Mouse (Mus musculus): ENCODE results near the gene Slc25a39.

Gene Slc25a39

GRCm38 (mm10) chr11:102436471-102436790 is 28.7 kb upstream of the Slc25a39 start:
- no peak for DNase-seq (ENCODE audit: low spot score)

DNA sequence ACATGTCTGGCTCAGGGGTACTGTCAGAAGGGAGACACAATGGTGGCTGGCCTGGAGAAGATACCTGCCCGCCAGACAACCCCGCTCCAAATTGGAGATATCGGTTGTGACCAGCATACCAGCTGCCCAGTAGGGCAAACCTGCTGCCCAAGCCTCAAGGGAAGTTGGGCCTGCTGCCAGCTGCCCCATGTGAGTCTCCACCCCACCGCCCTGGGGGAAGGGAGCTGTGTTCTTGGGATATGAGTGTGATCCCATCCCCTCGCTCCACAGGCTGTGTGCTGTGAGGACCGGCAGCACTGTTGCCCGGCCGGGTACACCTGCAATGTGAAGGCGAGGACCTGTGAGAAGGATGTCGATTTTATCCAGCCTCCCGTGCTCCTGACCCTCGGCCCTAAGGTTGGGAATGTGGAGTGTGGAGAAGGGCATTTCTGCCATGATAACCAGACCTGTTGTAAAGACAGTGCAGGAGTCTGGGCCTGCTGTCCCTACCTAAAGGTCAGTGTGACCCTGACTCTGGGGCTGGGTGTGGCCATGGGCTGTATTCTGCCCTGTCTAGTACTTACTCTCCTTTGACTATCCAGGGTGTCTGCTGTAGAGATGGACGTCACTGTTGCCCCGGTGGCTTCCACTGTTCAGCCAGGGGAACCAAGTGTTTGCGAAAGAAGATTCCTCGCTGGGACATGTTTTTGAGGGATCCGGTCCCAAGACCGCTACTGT is 28.2 kb upstream of the Slc25a39 start:
- no peak for DNase-seq (ENCODE audit: low spot score)

GRCm38 (mm10) chr11:102434816-102435705 is 27.3 kb upstream of the Slc25a39 start:
- DNase-seq (ENCODE audit: low spot score) = no peak

DNA sequence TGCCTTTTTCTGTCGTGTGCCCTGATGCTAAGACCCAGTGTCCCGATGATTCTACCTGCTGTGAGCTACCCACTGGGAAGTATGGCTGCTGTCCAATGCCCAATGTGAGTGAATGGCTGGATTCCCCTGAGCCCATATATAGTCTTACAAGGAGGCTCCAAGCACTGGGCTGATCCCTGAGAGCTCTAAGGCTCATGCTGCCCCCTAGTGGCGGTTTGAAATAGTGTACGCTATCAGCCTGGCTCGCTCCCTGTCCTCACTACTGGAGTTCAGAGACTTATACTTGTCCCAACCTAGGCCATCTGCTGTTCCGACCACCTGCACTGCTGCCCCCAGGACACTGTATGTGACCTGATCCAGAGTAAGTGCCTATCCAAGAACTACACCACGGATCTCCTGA is 26.7 kb upstream of the Slc25a39 start:
- peak; percentile 97 for DNase-seq (ENCODE audit: low spot score)

GRCm38 (mm10) chr11:102433866-102434265 is 26.1 kb upstream of the Slc25a39 start:
- no peak for DNase-seq (ENCODE audit: low spot score)

GRCm38 (mm10) chr11:102432896-102433295 is 25.1 kb upstream of the Slc25a39 start:
- no peak for DNase-seq (ENCODE audit: low spot score)

GRCm38 (mm10) chr11:102432115-102432843 is 24.5 kb upstream of the Slc25a39 start:
- no peak for DNase-seq (ENCODE audit: low spot score)

GRCm38 (mm10) chr11:102431728-102432114 is 24.0 kb upstream of the Slc25a39 start:
- DNase-seq (ENCODE audit: low spot score) = no peak

DNA sequence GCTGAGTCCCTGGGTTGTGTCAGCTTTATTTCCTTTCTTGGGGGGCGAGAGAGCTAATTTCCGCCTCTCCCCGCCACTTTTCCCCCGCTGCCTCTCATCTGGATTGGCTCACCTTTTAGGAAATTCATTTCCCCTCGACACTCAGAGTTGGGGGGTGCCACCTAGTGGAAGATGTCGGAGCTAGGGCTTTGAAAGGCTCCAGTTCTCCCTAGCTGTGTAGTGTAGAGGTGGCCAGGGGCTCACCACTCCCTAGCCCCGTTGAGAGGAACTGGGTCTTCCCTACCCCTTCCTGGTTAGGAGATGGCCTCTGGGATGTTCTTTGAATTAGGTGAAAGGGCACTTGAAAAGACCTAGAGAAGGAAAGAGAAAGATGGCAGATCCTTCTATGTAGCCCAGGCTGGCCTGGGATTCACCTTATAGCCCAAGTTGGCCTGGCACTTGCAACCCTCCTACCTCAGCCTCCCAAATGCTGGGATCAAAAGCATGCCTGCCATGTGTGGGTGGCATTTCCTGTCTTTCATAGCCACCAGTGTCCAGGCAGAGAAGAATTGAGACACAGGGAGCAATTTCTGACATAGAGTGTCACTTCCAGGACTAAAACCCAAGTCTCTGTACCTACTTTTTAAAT is 23.4 kb upstream of the Slc25a39 start:
- peak; percentile 94 for DNase-seq (ENCODE audit: low spot score)

- DNase-seq (ENCODE audit: low spot score) = peak; percentile 97
Observed at GRCm38 (mm10) chr11:102430121-102431017, 22.6 kb upstream of the Slc25a39 start, which contains the start of gene Grn. Gene Grn (plus strand): TSS chr11:102430315.

- no peak for DNase-seq (ENCODE audit: low spot score)
Observed at GRCm38 (mm10) chr11:102429551-102429950, 21.8 kb upstream of the Slc25a39 start.

- DNase-seq (ENCODE audit: low spot score) = no peak
Observed at GRCm38 (mm10) chr11:102428981-102429540, 21.3 kb upstream of the Slc25a39 start.

- DNase-seq (ENCODE audit: low spot score) = no peak
Observed at GRCm38 (mm10) chr11:102425555-102426316, 18.0 kb upstream of the Slc25a39 start.

- DNase-seq (ENCODE audit: low spot score) = no peak
Observed at GRCm38 (mm10) chr11:102424666-102425065, 16.9 kb upstream of the Slc25a39 start.

DNA sequence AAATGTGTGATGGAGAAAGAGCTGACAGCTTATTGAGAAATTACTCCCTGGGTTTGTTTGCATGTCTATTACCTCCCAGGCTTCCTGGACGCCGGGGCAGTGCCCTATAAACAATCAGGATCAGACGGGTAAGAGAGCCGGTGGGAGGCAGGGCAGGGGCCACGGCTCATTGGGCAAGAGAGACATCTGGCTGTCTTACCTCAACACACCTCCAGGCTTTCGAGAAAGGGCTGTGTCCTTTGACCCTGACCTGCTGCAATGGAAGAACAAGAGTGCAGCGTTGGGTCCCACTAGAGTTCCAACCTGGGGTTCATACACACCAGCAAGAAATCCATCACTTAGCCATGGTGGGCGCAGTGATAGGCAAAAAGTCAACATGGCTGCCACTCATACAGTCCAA is 13.8 kb upstream of the Slc25a39 start:
- DNase-seq (ENCODE audit: low spot score) = no peak

GRCm38 (mm10) chr11:102418887-102419286 is 11.1 kb upstream of the Slc25a39 start:
- DNase-seq (ENCODE audit: low spot score) = no peak

DNA sequence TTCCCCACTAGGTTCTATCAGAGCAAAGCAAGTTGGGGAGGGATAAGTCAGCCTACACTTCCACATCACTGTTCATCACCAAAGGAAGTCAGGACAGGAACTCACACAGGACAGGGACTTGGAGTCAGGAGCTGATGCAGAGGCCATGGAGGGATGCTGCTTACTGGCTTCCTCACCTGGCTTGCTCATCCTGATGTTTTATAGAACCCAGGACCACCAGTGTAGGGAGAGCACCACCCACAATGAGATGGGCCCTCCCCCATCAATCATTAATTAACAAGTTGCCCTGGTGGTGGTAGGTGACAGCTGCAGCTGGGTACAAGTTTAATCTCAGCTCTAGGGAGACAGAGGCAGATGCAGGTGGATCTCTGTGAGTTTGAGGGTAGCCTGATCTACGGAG is 9.4 kb upstream of the Slc25a39 start:
- DNase-seq (ENCODE audit: low spot score) = no peak

GRCm38 (mm10) chr11:102415034-102415802 is 7.5 kb upstream of the Slc25a39 start:
- no peak for DNase-seq (ENCODE audit: low spot score)

- no peak for DNase-seq (ENCODE audit: low spot score)
Observed at GRCm38 (mm10) chr11:102413059-102413458, 5.3 kb upstream of the Slc25a39 start.
